Mouse (Mus musculus): ENCODE results near the gene Lnx1. TPM values are rescaled to one million over a fixed set of nuclear protein-coding genes. Genes with fewer than 3 reads are reported as not detected.

The Lnx1 gene
- polyA plus RNA-seq, 1 experiment from 2014 or later: 0.53 TPM

DNA sequence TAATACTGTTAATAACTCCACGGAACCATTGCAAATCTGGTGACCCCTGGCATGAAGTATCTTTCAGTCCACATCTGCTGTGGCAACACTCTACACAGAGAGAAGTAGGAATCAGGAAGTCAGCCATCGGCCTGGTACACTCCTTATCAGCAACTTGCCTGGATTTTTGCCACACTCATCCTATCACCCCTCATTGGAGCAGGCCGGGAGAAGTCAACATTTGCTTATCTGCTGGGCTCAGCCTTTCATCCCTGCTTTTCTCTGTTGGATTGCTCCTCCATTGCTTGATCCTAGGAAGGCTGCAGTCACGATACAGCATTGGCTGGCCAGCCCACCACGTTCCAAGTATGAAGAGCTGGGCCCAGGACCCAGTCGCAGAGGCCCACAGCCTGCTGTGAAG is 26.9 kb upstream of the Lnx1 start:
- DNase-seq (ENCODE audit: low spot score): no peak
- Histone ChIP-seq H3K36me3 (ENCODE audit: control insufficient read depth, insufficient read depth, low read length) (no peaks in the 10 kb centered on the region), H3K9me3 (ENCODE audit: control insufficient read depth, low read length) (no peaks in the 10 kb centered on the region), H3K27me3 (ENCODE audit: control insufficient read depth, insufficient read depth, low read length) (no peaks in the 10 kb centered on the region), H3K27ac (ENCODE audit: low read depth, low read length) (no peak overlapping the region), H3K9ac (ENCODE audit: low read length) (no peak overlapping the region), H3K4me3 (ENCODE audit: low read depth, low read length) (no peak overlapping the region), H3K4me1 (replicated peaks; ENCODE audit: control insufficient read depth, insufficient read depth, low read length) (no peaks in the 10 kb centered on the region), H3K4me2 (ENCODE audit: low read depth, low read length, severe bottlenecking) (no peak overlapping the region)
- ATAC-seq (replicated peaks; ENCODE audit: low FRiP score): no peak
- WGBS: 88% methylated on average over 6 of the region's 6 CpGs

DNA sequence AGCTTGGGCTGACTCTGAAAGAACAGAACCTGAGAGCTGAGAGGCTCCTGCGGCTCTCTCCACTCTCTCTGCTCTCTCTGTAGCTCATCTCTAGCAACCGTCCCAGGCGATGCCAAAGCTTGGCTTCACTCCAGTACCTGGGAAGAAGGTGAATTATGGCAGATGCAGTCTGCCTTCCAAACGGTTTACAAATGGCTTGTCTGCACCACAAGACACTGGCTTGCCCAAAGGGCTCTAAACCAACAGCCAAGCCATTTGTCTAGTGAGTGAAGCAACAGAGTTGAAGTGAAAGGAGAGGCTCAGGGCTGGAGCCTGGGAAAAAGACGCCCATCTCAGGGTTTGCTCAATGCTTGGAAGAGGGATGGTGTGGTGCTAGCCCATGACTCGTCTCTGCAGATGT is 25.5 kb upstream of the Lnx1 start:
- Histone ChIP-seq H3K27me3 (ENCODE audit: control insufficient read depth, insufficient read depth, low read length) (no peaks in the 10 kb centered on the region), H3K27ac (ENCODE audit: low read depth, low read length) (no peak overlapping the region), H3K9ac (ENCODE audit: low read length) (no peak overlapping the region), H3K4me1 (replicated peaks; ENCODE audit: control insufficient read depth, insufficient read depth, low read length) (no peaks in the 10 kb centered on the region), H3K36me3 (ENCODE audit: control insufficient read depth, insufficient read depth, low read length) (no peaks in the 10 kb centered on the region), H3K4me2 (ENCODE audit: low read depth, low read length, severe bottlenecking) (no peak overlapping the region), H3K9me3 (ENCODE audit: control insufficient read depth, low read length) (no peaks in the 10 kb centered on the region), H3K4me3 (ENCODE audit: low read depth, low read length) (no peak overlapping the region)
- ATAC-seq (replicated peaks; ENCODE audit: low FRiP score) (no peak), DNase-seq (ENCODE audit: low spot score) (no peak)
- 82% methylated on average over 6 of the region's 6 CpGs for WGBS

DNA sequence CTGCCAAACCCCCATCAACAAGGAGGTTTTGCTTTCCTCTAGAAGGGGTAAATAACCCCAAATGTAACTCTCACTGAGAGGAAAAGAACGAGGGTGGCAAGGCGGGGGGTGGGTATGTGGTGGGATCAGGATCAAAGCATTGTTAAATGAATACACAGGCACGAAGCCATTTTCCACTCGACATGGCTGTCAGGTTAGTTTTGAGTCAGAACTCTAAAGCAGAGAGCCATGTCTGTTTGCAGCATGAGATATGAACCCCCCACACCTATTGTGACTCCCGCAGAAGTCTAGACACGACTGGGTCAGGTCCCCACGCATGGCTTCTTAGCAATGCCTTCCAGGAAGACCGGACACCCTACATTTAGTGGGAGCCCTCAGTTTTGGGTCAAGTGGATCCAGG is 24.6 kb upstream of the Lnx1 start:
- ATAC-seq (replicated peaks; ENCODE audit: low FRiP score) (no peak), DNase-seq (ENCODE audit: low spot score) (no peak)
- Histone ChIP-seq H3K27me3 (ENCODE audit: control insufficient read depth, insufficient read depth, low read length) (no peaks in the 10 kb centered on the region), H3K4me1 (replicated peaks; ENCODE audit: control insufficient read depth, insufficient read depth, low read length) (no peaks in the 10 kb centered on the region), H3K4me2 (ENCODE audit: low read depth, low read length, severe bottlenecking) (no peak overlapping the region), H3K9ac (ENCODE audit: low read length) (no peak overlapping the region), H3K36me3 (ENCODE audit: control insufficient read depth, insufficient read depth, low read length) (no peaks in the 10 kb centered on the region), H3K9me3 (ENCODE audit: control insufficient read depth, low read length) (no peaks in the 10 kb centered on the region), H3K27ac (ENCODE audit: low read depth, low read length) (no peak overlapping the region), H3K4me3 (ENCODE audit: low read depth, low read length) (no peak overlapping the region)
- 73% methylated on average over 8 of the region's 8 CpGs for WGBS

DNA sequence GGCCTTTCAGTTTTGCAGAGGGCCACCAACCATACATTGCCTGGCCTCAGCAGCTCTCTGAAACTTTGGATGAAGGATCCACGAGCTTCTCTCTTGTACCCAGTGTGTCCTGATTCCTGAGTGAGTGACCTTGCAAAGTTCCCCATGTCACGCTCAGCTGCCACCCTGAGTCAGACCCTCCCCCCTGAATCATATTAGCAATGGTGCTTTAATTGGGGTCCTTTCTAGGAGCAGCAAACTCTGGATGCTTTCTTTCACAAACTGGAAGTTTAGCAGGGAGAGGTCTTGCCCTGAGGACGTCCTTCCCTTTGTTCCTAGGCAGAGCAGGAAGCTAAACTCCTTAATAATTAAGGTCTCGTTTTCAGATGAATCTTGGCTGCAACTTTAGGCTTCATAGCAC is 22.8 kb upstream of the Lnx1 start:
- no peak for ATAC-seq (replicated peaks; ENCODE audit: low FRiP score)
- Histone ChIP-seq H3K9ac (ENCODE audit: low read length) (no peak overlapping the region), H3K36me3 (ENCODE audit: control insufficient read depth, insufficient read depth, low read length) (no peaks in the 10 kb centered on the region), H3K4me2 (ENCODE audit: low read depth, low read length, severe bottlenecking) (no peak overlapping the region), H3K4me3 (ENCODE audit: low read depth, low read length) (no peak overlapping the region), H3K27ac (ENCODE audit: low read depth, low read length) (no peak overlapping the region), H3K4me1 (replicated peaks; ENCODE audit: control insufficient read depth, insufficient read depth, low read length) (peaks cover 3% of the 10 kb centered on the region; the same call in 1 of the 2 replicates), H3K9me3 (ENCODE audit: control insufficient read depth, low read length) (no peaks in the 10 kb centered on the region), H3K27me3 (ENCODE audit: control insufficient read depth, insufficient read depth, low read length) (no peaks in the 10 kb centered on the region)
- no peak for DNase-seq (ENCODE audit: low spot score)
- WGBS: 44% methylated on average over 4 of the region's 4 CpGs

DNA sequence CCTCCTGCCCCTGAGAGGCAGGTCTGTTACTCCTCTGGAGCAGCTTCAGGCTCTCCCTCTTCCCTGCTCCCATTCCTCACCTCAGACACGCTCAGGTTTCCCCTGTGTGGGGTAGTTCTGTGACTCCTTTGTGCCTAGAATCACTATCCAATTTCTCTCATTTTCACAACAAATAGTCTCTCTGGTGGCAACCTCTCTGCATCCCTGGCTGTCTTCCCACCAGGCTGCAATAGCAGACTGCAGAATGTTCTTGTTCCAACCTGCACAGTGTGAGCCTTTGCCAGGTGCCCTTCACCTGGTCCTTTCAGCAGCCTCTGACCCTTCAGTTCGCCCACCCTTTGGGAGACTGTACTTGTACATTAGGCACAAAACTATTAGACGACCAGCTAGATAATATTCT is 19.1 kb upstream of the Lnx1 start:
- Histone ChIP-seq H3K36me3 (ENCODE audit: control insufficient read depth, insufficient read depth, low read length) (no peaks in the 10 kb centered on the region), H3K4me3 (ENCODE audit: low read depth, low read length) (no peak overlapping the region), H3K9me3 (ENCODE audit: control insufficient read depth, low read length) (no peaks in the 10 kb centered on the region), H3K4me1 (replicated peaks; ENCODE audit: control insufficient read depth, insufficient read depth, low read length) (peaks cover 3% of the 10 kb centered on the region; the same call in 1 of the 2 replicates), H3K9ac (ENCODE audit: low read length) (no peak overlapping the region), H3K27ac (ENCODE audit: low read depth, low read length) (no peak overlapping the region), H3K27me3 (ENCODE audit: control insufficient read depth, insufficient read depth, low read length) (no peaks in the 10 kb centered on the region), H3K4me2 (ENCODE audit: low read depth, low read length, severe bottlenecking) (no peak overlapping the region)
- no peak for ATAC-seq (replicated peaks; ENCODE audit: low FRiP score)
- no peak for DNase-seq (ENCODE audit: low spot score)
- 80% methylated on average over 3 of the region's 3 CpGs for WGBS

DNA sequence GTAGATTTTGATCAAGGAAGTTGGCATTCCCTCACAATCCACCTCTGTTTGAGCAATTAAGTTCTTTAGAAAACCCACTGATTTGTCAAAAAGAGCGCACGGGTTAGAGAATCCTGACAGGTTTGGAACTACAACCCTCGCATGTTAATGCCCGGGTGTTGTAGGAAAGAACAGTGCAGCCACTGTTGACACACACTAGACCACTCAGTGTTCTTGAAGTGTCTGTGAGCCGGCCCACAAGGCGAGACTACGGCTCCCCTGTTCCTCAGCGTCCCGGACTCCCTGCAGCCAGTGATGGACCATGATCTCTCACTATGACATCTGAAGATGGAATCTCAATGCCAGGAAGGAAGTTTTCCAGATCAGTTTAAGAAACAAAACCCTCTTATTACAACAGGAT is 17.9 kb upstream of the Lnx1 start:
- Histone ChIP-seq H3K27me3 (ENCODE audit: control insufficient read depth, insufficient read depth, low read length) (no peaks in the 10 kb centered on the region), H3K9ac (ENCODE audit: low read length) (no peak overlapping the region), H3K27ac (ENCODE audit: low read depth, low read length) (no peak overlapping the region), H3K4me2 (ENCODE audit: low read depth, low read length, severe bottlenecking) (no peak overlapping the region), H3K9me3 (ENCODE audit: control insufficient read depth, low read length) (no peaks in the 10 kb centered on the region), H3K4me3 (ENCODE audit: low read depth, low read length) (no peak overlapping the region), H3K4me1 (replicated peaks; ENCODE audit: control insufficient read depth, insufficient read depth, low read length) (peaks cover 3% of the 10 kb centered on the region; the same call in 1 of the 2 replicates), H3K36me3 (ENCODE audit: control insufficient read depth, insufficient read depth, low read length) (no peaks in the 10 kb centered on the region)
- DNase-seq (ENCODE audit: low spot score) (no peak), ATAC-seq (replicated peaks; ENCODE audit: low FRiP score) (no peak)
- WGBS: 59% methylated on average over 9 of the region's 9 CpGs

DNA sequence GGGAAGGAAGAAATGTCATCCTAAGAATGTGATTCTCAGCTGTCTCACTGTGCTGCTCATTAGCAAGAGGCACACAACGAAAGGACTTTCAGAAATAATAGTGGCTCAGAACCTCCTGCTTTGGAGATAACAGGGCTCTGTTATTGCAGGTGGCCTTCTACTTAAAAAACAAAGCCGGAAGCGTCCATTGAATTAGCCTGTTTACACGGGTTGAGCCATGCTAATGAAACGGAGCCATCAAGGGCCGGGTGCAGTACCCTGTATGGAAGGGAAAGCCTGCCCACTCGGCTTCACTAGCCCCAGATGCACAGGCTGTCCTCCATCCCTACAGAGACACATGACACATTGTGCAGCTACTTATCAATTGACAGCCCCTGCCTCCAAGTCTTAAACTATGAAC is 13.5 kb upstream of the Lnx1 start:
- no peaks in the 10 kb centered on the region for H3K4me1 ChIP-seq (replicated peaks; ENCODE audit: control insufficient read depth, insufficient read depth, low read length)
- WGBS: 10% methylated on average over 7 of the region's 7 CpGs
- no peak overlapping the region for H3K9ac ChIP-seq (ENCODE audit: low read length)
- no peak overlapping the region for H3K4me3 ChIP-seq (ENCODE audit: low read depth, low read length)
- H3K27ac ChIP-seq (ENCODE audit: low read depth, low read length): no peak overlapping the region
- no peaks in the 10 kb centered on the region for H3K27me3 ChIP-seq (ENCODE audit: control insufficient read depth, insufficient read depth, low read length)
- H3K4me2 ChIP-seq (ENCODE audit: low read depth, low read length, severe bottlenecking): no peak overlapping the region
- no peak for DNase-seq (ENCODE audit: low spot score)
- H3K36me3 ChIP-seq (ENCODE audit: control insufficient read depth, insufficient read depth, low read length): no peaks in the 10 kb centered on the region
- no peak for ATAC-seq (replicated peaks; ENCODE audit: low FRiP score)
- no peaks in the 10 kb centered on the region for H3K9me3 ChIP-seq (ENCODE audit: control insufficient read depth, low read length)

DNA sequence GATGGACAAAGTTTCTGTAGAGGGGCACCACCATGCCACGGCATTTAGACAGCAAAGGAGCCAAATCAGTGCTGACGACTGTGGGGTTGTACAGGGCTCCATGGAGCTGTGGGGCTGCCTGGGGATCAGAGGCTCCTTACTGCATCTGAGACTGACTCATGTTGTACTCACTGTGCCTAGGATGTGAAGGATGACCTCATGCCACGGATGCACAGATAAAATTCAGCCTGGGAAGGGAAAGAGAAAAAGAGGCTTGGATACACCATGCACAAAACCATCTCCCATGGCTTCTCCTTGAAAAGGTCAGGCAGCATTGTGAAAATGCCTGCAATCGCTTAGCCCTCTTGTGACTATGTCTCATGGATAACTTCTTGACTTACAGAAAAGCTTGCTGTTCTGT is 10.1 kb upstream of the Lnx1 start:
- no peak for DNase-seq (ENCODE audit: low spot score)
- Histone ChIP-seq H3K36me3 (ENCODE audit: control insufficient read depth, insufficient read depth, low read length) (no peaks in the 10 kb centered on the region), H3K4me3 (ENCODE audit: low read depth, low read length) (no peak overlapping the region)

DNA sequence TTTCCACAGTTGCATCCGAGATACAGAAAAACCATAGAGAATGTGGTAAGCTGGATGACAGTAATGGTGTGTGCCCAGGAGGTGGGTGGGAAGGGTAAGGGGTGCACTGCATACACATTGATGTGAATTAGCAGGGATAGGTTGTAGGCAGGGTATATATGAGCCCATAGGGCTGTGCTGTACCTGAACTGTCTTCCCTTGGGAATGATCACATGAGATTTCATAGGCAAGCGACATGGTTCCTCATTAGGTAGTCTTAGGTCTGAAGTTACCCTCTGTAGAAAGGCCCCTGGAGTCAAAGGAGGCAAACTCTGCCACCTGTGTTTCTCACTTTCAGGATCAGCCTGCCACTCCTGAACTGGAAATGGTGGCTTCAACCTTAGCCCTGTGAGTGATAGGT is 9.3 kb upstream of the Lnx1 start:
- no peaks in the 10 kb centered on the region for H3K36me3 ChIP-seq (ENCODE audit: control insufficient read depth, insufficient read depth, low read length)
- H3K27ac ChIP-seq (ENCODE audit: low read depth, low read length): no peak overlapping the region
- DNase-seq (ENCODE audit: low spot score): no peak
- no peak overlapping the region for H3K4me2 ChIP-seq (ENCODE audit: low read depth, low read length, severe bottlenecking)
- H3K27me3 ChIP-seq (ENCODE audit: control insufficient read depth, insufficient read depth, low read length): no peaks in the 10 kb centered on the region
- no peaks in the 10 kb centered on the region for H3K4me1 ChIP-seq (replicated peaks; ENCODE audit: control insufficient read depth, insufficient read depth, low read length)
- no peak for ATAC-seq (replicated peaks; ENCODE audit: low FRiP score)
- H3K4me3 ChIP-seq (ENCODE audit: low read depth, low read length): no peak overlapping the region
- WGBS: 85% methylated on average over 2 of the region's 2 CpGs
- H3K9ac ChIP-seq (ENCODE audit: low read length): no peak overlapping the region
- H3K9me3 ChIP-seq (ENCODE audit: control insufficient read depth, low read length): no peaks in the 10 kb centered on the region

More for the DNA sequence above, 10.1 kb upstream of the Lnx1 start:
- no peak for ATAC-seq (replicated peaks; ENCODE audit: low FRiP score)
- no peaks in the 10 kb centered on the region for H3K27me3 ChIP-seq (ENCODE audit: control insufficient read depth, insufficient read depth, low read length)
- no peak overlapping the region for H3K27ac ChIP-seq (ENCODE audit: low read depth, low read length)
- H3K9me3 ChIP-seq (ENCODE audit: control insufficient read depth, low read length): no peaks in the 10 kb centered on the region
- no peak overlapping the region for H3K9ac ChIP-seq (ENCODE audit: low read length)
- WGBS: 75% methylated on average over 4 of the region's 4 CpGs
- H3K4me2 ChIP-seq (ENCODE audit: low read depth, low read length, severe bottlenecking): no peak overlapping the region
- no peaks in the 10 kb centered on the region for H3K4me1 ChIP-seq (replicated peaks; ENCODE audit: control insufficient read depth, insufficient read depth, low read length)
